15 mouse cellular contexts compared by ENCODE assay signal in the genomic region with DNA sequence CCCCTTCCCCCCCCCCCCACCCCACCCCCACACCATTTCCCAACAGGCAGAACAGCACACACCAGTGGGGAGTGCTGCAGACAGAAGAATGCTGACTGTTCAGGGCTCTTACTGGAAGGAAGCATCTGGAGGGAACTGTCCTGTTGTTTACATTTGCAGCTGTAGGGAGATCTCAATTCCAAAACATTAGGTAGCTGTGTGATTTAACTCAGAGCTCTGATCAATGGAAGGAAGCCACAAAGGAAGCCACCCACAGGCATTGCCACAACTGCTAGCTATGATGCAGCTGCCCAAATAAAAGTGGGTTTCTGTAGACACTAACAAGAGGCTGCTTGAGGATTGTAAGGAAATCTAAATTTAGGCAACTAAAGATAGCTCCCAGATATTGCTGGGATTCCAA.
DNase-seq lines count a peak whose midpoint lies in the region; ATAC-seq and TF ChIP-seq lines count a peak whose summit lies in the region.
"Had no signal": no experiment of that assay in that cellular context is flagged by ENCODE, and none has a peak within 500 bp of the region (broad histone marks: within the 10 kb centered on the region; RNA-seq: fewer than 3 reads in every experiment).

No protein-coding gene starts in this region.

- H3K4me1 ChIP-seq in forebrain, embryonic 14.5 days (ENCODE audit: control insufficient read depth, insufficient read depth, low read length): no peaks in the 10 kb centered on the region
- 0 out of 2 replicates have a peak, but pooled peaks cover 4% of the 10 kb centered on the region for H3K4me1 ChIP-seq in forebrain, embryonic 12.5 days
- H3K4me1 ChIP-seq in heart, postnatal 0 days (ENCODE audit: control insufficient read depth, insufficient read depth): peaks cover 12% of the 10 kb centered on the region; the same call in 1 of the 2 replicates
- peaks cover 6% of the 10 kb centered on the region; the same call in 1 of the 2 replicates for H3K4me1 ChIP-seq in heart, embryonic 10.5 days
- H3K4me1 ChIP-seq in lung, embryonic 15.5 days: 0 out of 2 replicates have a peak, but pooled peaks cover 6% of the 10 kb centered on the region

- peak; percentile 28 for DNase-seq in forebrain, embryonic 14.5 days (ENCODE audit: low spot score)
- no peak for DNase-seq in heart, postnatal 0 days (ENCODE audit: low spot score)
- no peak for DNase-seq in heart, embryonic 10.5 days (ENCODE audit: low spot score)
- no peak for DNase-seq in lung, adult 18-20 months
- DNase-seq in lung, postnatal 14 days: peak; percentile 4
- DNase-seq in adrenal gland, postnatal 10 days: no peak
- DNase-seq: adrenal gland, postnatal 36 days; cerebellum, postnatal 14 days; gastrocnemius, adult 2 months; kidney, postnatal 10 days; midbrain, embryonic 14.5 days; thymus, adult 18-20 months had no signal

- no peak overlapping the region for H3K9ac ChIP-seq in forebrain, embryonic 14.5 days (ENCODE audit: low read length)
- no peak overlapping the region for H3K9ac ChIP-seq in forebrain, embryonic 12.5 days
- H3K9ac ChIP-seq in heart, postnatal 0 days (replicated peaks; ENCODE audit: low read depth, low read length): no peak overlapping the region
- no peak overlapping the region for H3K9ac ChIP-seq in lung, embryonic 15.5 days

- TF ChIP-seq CTCF in heart, postnatal 0 days (IDR thresholded peaks at IDR 0.05; ENCODE audit: low read depth): no peak

- no peaks in the 10 kb centered on the region for H3K27me3 ChIP-seq in forebrain, embryonic 14.5 days (replicated peaks; ENCODE audit: control insufficient read depth, insufficient read depth, low read length)
- H3K27me3 ChIP-seq in forebrain, embryonic 12.5 days: no peaks in the 10 kb centered on the region
- no peaks in the 10 kb centered on the region for H3K27me3 ChIP-seq in heart, postnatal 0 days (ENCODE audit: control insufficient read depth, insufficient read depth, low read length)
- no peaks in the 10 kb centered on the region for H3K27me3 ChIP-seq in heart, embryonic 10.5 days (ENCODE audit: insufficient read depth, poor library complexity, severe bottlenecking)
- H3K27me3 ChIP-seq in lung, embryonic 15.5 days: no peaks in the 10 kb centered on the region
- H3K27me3 ChIP-seq: CH12.LX had no signal

- no peaks in the 10 kb centered on the region for H3K36me3 ChIP-seq in forebrain, embryonic 14.5 days (ENCODE audit: control insufficient read depth, insufficient read depth, low read length)
- no peaks in the 10 kb centered on the region for H3K36me3 ChIP-seq in forebrain, embryonic 12.5 days (replicated peaks)
- no peaks in the 10 kb centered on the region for H3K36me3 ChIP-seq in heart, postnatal 0 days (replicated peaks; ENCODE audit: control insufficient read depth, insufficient read depth, low read length)
- H3K36me3 ChIP-seq in heart, embryonic 10.5 days: no peaks in the 10 kb centered on the region
- no peaks in the 10 kb centered on the region for H3K36me3 ChIP-seq in lung, embryonic 15.5 days

- H3K4me2 ChIP-seq in forebrain, embryonic 14.5 days (ENCODE audit: low read length): no peak overlapping the region
- H3K4me2 ChIP-seq in forebrain, embryonic 12.5 days: no peak overlapping the region
- H3K4me2 ChIP-seq in heart, postnatal 0 days (ENCODE audit: low read depth, low read length): no peak overlapping the region
- no peak overlapping the region for H3K4me2 ChIP-seq in lung, embryonic 15.5 days

- no peaks in the 10 kb centered on the region for H3K9me3 ChIP-seq in forebrain, embryonic 14.5 days (replicated peaks; ENCODE audit: control insufficient read depth, low read length)
- no peaks in the 10 kb centered on the region for H3K9me3 ChIP-seq in forebrain, embryonic 12.5 days
- H3K9me3 ChIP-seq in heart, postnatal 0 days (replicated peaks; ENCODE audit: control insufficient read depth, low read length): no peaks in the 10 kb centered on the region
- no peaks in the 10 kb centered on the region for H3K9me3 ChIP-seq in heart, embryonic 10.5 days
- no peaks in the 10 kb centered on the region for H3K9me3 ChIP-seq in lung, embryonic 15.5 days

- TF ChIP-seq EP300 in heart, postnatal 0 days (IDR thresholded peaks at IDR 0.05; ENCODE audit: low read depth): no peak

- no peak overlapping the region for H3K27ac ChIP-seq in forebrain, embryonic 14.5 days (ENCODE audit: low read depth, low read length)
- no peak overlapping the region for H3K27ac ChIP-seq in forebrain, embryonic 12.5 days
- H3K27ac ChIP-seq in heart, postnatal 0 days (ENCODE audit: low read depth): peak overlapping the region; percentile 24
- H3K27ac ChIP-seq in heart, embryonic 10.5 days: no peak overlapping the region
- 0 out of 2 replicates have a peak overlapping the region, but pooled peaks have one; percentile 46 for H3K27ac ChIP-seq in lung, embryonic 15.5 days
- H3K27ac ChIP-seq: gastrocnemius, adult 2 months had no signal

- no peak for ATAC-seq in forebrain, embryonic 14.5 days
- no peak for ATAC-seq in forebrain, embryonic 12.5 days (ENCODE audit: low FRiP score)
- peak; percentile 36 for ATAC-seq in heart, postnatal 0 days (ENCODE audit: insufficient read depth, low read depth)
- peak; percentile 74; the same call in 1 of the 2 replicates for ATAC-seq in lung, embryonic 15.5 days (ENCODE audit: borderline replicate concordance, extremely low read depth, low FRiP score, low TSS enrichment)

- no peak overlapping the region for H3K4me3 ChIP-seq in forebrain, embryonic 14.5 days (ENCODE audit: low read depth, low read length)
- H3K4me3 ChIP-seq in forebrain, embryonic 12.5 days (replicated peaks): no peak overlapping the region
- no peak overlapping the region for H3K4me3 ChIP-seq in heart, postnatal 0 days (ENCODE audit: low read depth, low read length)
- no peak overlapping the region for H3K4me3 ChIP-seq in heart, embryonic 10.5 days
- H3K4me3 ChIP-seq in lung, embryonic 15.5 days: no peak overlapping the region
- H3K4me3 ChIP-seq: gastrocnemius, adult 2 months had no signal

Comparison
In these comparisons a context has a peak if more than half of its experiments do, and no peak if none do; other contexts are left out.
1. DNase-seq: peak in forebrain, embryonic 14.5 days (single experiment) and lung, postnatal 14 days (single experiment); none in heart, postnatal 0 days (single experiment), heart, embryonic 10.5 days (single experiment), lung, adult 18-20 months (0 of 2) and adrenal gland, postnatal 10 days (single experiment).
2. H3K27ac ChIP-seq: peak in heart, postnatal 0 days (single experiment) and lung, embryonic 15.5 days (single experiment); none in forebrain, embryonic 14.5 days (single experiment), forebrain, embryonic 12.5 days (single experiment) and heart, embryonic 10.5 days (single experiment).
3. ATAC-seq: peak in heart, postnatal 0 days (single experiment) and lung, embryonic 15.5 days (single experiment); none in forebrain, embryonic 14.5 days (single experiment) and forebrain, embryonic 12.5 days (single experiment).